Mouse (Mus musculus) hindbrain, postnatal 0 days (tissue): Measurements from ENCODE around the gene Farp1. TPM values are rescaled to one million over a fixed set of nuclear protein-coding genes. Genes with fewer than 3 reads are reported as not detected.

Experiments used
- ATAC-seq: fragments of 200-750 bp; cut with Nextera tagmentation; 2 replicates; pipeline ENCODE4 v1.8.0; 2017; ENCODE audit warnings: mild to moderate bottlenecking, moderate TSS enrichment, moderate library complexity
- DNase-seq: peaks from one replicate; pipeline ENCODE4 v3.0.0-alpha.2; 2015; ENCODE audit warnings: low spot score
- H3K27ac ChIP-seq: fragments of 300-500 bp; sonication (generic); 2 replicates; pipeline ENCODE4 v1.5.1; 2014; ENCODE audit warnings: mild to moderate bottlenecking
- H3K27me3 ChIP-seq: fragments of 300-500 bp; sonication (generic); 2 replicates; pipeline ENCODE4 v1.6.1; 2014; ENCODE audit warnings: low read length, mixed read lengths; ENCODE audit not compliant: insufficient read depth
- H3K36me3 ChIP-seq: fragments of 300-500 bp; sonication (generic); 2 replicates; pipeline ENCODE4 v1.6.1; 2014; ENCODE audit warnings: low read length, mixed read lengths; ENCODE audit not compliant: insufficient read depth
- H3K4me1 ChIP-seq: fragments of 300-500 bp; sonication (generic); 2 replicates; pipeline ENCODE4 v1.6.1; 2014; ENCODE audit warnings: antibody characterized with exemption, low read length, mixed read lengths; ENCODE audit not compliant: insufficient read depth
- H3K4me2 ChIP-seq: fragments of 300-500 bp; sonication (generic); 2 replicates; pipeline ENCODE4 v1.6.1; 2014; ENCODE audit warnings: low read depth, mild to moderate bottlenecking, low read length, moderate library complexity, mixed read lengths
- H3K4me3 ChIP-seq: fragments of 300-500 bp; sonication (generic); 2 replicates; pipeline ENCODE4 v1.5.1; 2014; ENCODE audit warnings: low read length
- H3K9ac ChIP-seq: fragments of 300-500 bp; sonication (generic); replicated peaks from 2 replicates; pipeline ENCODE4 v1.6.1; 2014; ENCODE audit warnings: mild to moderate bottlenecking, low read length, moderate library complexity, mixed read lengths
- H3K9me3 ChIP-seq: fragments of 300-500 bp; sonication (generic); 2 replicates; pipeline ENCODE4 v1.6.1; 2016; ENCODE audit warnings: low read length, mixed read lengths
- CTCF ChIP-seq: IDR thresholded peaks from 2 replicates; pipeline ENCODE4 v1.5.1; 2016; ENCODE audit warnings: antibody characterized with exemption, control low read depth, low read depth
- WGBS: fragments of 180-500 bp; shearing (Covaris S2); extraction: QIAGEN DNeasy Blood & Tissue Kit; methylation state at CpG from one replicate; pipeline ENCODE4 v1.1.7; 2014; 5-methylcytosine and 5-hydroxymethylcytosine counted together
- polyA plus RNA-seq: library from polyadenylated mRNA; unstranded; fragments of >200 nt; fragmentation: Nextera tagmentation; extraction: Ambion mirVana; gene quantifications from 2 replicates; pipeline ENCODE4 v1.2.1, GENCODE M21; 2015
- total RNA-seq: library from RNA; depleted of rRNA; stranded (reverse); fragments of >200 nt; gene quantifications from 2 replicates; pipeline ENCODE4 v1.2.3, GENCODE M21; 2014

The Farp1 gene
- total and polyA plus RNA-seq, 2 experiments from 2014 or later: 31.7 to 99.0 TPM

DNA sequence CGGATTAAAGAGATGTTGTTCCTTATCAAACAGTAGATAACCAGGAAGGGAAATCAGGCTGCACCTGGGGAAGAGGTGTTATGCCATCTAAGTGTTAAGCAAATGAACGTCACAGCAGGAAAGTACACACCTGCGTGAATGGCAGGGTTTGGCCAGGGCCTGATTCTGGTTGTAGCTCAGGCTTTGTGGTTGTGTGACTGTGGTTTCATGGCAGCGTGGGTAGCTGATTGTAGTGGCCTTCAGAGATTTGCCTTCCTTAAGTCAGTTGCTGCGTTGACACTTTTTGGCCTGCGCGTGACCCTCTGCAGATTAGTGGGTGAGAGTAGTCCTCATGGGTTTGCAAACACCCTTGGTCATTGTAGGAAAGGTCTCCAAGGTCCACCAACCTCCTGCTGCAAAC lies 111.2 kb downstream of the Farp1 start:
- Histone ChIP-seq H3K9ac (no peak overlapping the region), H3K36me3 (no peaks in the 10 kb centered on the region), H3K4me2 (no peak overlapping the region), H3K27me3 (no peaks in the 10 kb centered on the region), H3K9me3 (no peaks in the 10 kb centered on the region), H3K4me3 (no peak overlapping the region), H3K4me1 (peaks cover 21% of the 10 kb centered on the region), H3K27ac (no peak overlapping the region)
- DNase-seq (no peak), ATAC-seq (no peak)
- no peak for TF ChIP-seq CTCF
- WGBS: 67% methylated on average over 7 of the region's 7 CpGs

DNA sequence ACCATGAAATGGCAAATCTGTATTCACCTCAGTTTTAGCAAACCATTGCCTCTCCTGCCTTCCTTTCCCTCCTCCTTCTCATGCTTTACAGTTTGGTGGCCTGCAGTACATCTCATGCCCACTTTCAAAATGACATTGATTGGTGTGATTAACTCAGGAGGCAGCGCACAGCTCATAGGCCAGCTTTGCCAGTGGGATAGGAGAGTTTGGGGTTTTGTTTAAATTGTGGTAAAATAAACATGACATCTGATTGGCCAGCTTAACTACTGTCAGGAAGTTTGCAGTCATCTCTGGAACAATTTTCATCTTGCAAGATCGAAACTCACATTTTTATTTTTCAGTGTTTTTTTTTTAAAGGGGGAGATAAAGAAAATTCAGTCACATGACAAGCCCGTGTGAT lies 112.0 kb downstream of the Farp1 start:
- WGBS: 84% methylated on average over 3 of the region's 3 CpGs
- Histone ChIP-seq H3K27ac (no peak overlapping the region), H3K4me1 (peaks cover 28% of the 10 kb centered on the region), H3K27me3 (no peaks in the 10 kb centered on the region), H3K36me3 (no peaks in the 10 kb centered on the region), H3K4me2 (no peak overlapping the region), H3K9ac (no peak overlapping the region), H3K9me3 (no peaks in the 10 kb centered on the region), H3K4me3 (no peak overlapping the region)
- TF ChIP-seq CTCF: no peak
- no peak for ATAC-seq
- DNase-seq: no peak

DNA sequence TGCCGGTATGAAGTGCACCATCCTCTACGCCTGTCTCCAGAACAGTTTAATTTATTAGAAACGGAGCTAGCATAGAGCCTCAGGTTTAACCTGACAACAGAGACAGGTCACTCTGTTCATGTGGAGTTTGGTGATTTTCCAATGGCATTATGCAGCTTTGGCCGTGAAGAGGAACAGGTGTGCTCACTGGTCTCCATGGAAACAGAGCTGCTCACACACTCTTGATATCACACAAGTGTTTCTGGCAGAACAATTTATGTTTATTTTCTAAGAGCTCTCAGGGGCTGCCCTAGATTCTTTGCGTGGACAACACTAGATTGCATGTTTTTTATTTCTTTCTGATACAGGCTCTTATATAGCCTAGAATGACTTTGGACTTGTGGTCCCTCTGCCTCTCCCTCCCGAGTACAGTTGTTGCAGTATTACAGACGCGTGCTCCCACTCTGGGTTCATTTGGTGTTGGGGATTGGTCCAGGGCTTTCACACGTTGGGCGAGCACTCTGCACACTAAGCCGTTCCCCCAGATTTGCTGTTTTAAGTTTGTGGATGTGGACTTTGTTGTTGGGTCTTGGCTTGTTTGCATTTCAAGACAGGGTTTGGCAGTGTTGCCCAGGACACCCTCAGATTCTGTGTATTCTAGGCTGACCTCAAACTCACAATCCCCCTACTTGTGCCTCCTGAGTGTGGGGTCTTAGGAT lies 113.2 kb downstream of the Farp1 start:
- Histone ChIP-seq H3K9ac (no peak overlapping the region), H3K4me3 (no peak overlapping the region), H3K4me2 (no peak overlapping the region), H3K4me1 (peaks cover 28% of the 10 kb centered on the region), H3K9me3 (no peaks in the 10 kb centered on the region), H3K36me3 (no peaks in the 10 kb centered on the region), H3K27ac (no peak overlapping the region), H3K27me3 (no peaks in the 10 kb centered on the region)
- DNase-seq (peak; percentile 71), ATAC-seq (peak; percentile 21; the same call in 1 of the 2 replicates)
- WGBS: 67% methylated on average over 11 of the region's 11 CpGs
- no peak for TF ChIP-seq CTCF

DNA sequence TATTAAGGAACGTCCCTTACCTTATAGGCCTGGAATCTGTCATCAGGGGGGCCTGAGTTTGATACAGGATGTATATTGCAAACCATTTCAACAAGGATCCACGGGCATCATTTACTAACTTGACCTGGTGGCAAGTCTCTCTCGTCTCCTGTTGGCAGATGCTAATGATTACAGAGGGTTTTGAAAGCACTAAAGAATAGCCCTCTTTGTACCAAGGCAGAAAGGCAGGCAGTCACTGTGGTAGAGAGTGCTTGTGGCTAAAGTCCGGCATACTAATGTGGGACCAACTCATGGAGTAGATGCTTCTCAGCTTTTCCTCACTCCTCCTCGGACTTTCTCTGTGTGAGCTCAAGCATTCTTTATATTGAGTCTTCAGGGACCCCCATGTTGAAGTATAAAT lies 115.0 kb downstream of the Farp1 start:
- peak overlapping the region; percentile 32; the same call in 1 of the 2 replicates for H3K27ac ChIP-seq
- peaks cover 28% of the 10 kb centered on the region for H3K4me1 ChIP-seq
- no peaks in the 10 kb centered on the region for H3K9me3 ChIP-seq
- ATAC-seq (no peak), DNase-seq (no peak)
- no peaks in the 10 kb centered on the region for H3K36me3 ChIP-seq
- no peak for TF ChIP-seq CTCF
- no peak overlapping the region for H3K4me3 ChIP-seq
- no peaks in the 10 kb centered on the region for H3K27me3 ChIP-seq
- no peak overlapping the region for H3K4me2 ChIP-seq
- 54% methylated on average over 5 of the region's 5 CpGs for WGBS
- H3K9ac ChIP-seq: no peak overlapping the region

DNA sequence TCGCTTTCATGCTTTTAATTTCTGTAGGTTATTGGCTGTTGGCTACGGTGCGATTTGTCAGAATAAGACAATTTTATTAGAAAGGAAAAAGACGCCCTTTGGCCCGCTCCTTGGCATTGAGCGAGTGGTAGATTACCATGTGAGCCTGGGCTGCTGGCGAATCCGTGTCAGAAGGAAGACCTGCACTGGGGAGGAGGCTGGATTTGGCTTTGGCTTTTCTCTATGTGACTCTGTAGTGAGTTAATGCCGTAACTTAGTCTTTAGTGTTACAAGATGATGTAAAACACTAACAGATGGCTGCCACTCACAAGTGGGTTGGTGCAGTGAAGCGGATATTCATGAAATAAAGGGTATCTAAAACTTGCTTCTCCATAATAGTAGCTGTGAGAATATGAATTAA lies 116.8 kb downstream of the Farp1 start:
- no peak for TF ChIP-seq CTCF
- H3K9ac ChIP-seq: no peak overlapping the region
- H3K9me3 ChIP-seq: no peaks in the 10 kb centered on the region
- H3K4me1 ChIP-seq: peaks cover 24% of the 10 kb centered on the region
- H3K36me3 ChIP-seq: no peaks in the 10 kb centered on the region
- no peaks in the 10 kb centered on the region for H3K27me3 ChIP-seq
- H3K27ac ChIP-seq: no peak overlapping the region; the same call in 1 of the 2 replicates
- no peak overlapping the region for H3K4me3 ChIP-seq
- no peak overlapping the region for H3K4me2 ChIP-seq
- 70% methylated on average over 10 of the region's 10 CpGs for WGBS
- ATAC-seq (no peak), DNase-seq (no peak)

DNA sequence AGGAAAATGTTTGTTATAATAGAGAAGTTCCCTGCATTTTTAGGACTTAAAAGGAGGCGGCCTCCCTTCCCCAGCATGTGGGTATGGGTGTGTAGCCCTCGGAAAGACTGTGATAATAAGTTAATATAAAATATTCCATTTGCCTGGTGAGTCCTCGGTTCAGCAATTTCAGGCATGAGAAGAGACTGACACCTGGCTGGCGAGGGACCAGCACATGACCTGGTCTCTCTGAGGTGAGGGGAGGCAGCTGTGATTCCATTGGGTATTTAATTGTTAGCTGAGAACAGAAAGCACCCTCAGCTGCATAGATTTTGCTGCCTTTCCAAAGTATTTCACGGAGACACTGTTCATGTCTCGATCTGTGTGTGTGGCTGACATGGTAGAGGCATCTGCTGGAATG lies 117.8 kb downstream of the Farp1 start:
- H3K27me3 ChIP-seq: no peaks in the 10 kb centered on the region
- H3K27ac ChIP-seq: no peak overlapping the region
- H3K36me3 ChIP-seq: no peaks in the 10 kb centered on the region
- no peaks in the 10 kb centered on the region for H3K9me3 ChIP-seq
- no peak overlapping the region for H3K4me2 ChIP-seq
- 54% methylated on average over 6 of the region's 6 CpGs for WGBS
- H3K4me1 ChIP-seq: peaks cover 24% of the 10 kb centered on the region
- TF ChIP-seq CTCF: no peak
- DNase-seq (no peak), ATAC-seq (no peak)
- H3K9ac ChIP-seq: 0 out of 2 replicates have a peak overlapping the region, but pooled peaks have one; percentile 14
- H3K4me3 ChIP-seq: no peak overlapping the region

DNA sequence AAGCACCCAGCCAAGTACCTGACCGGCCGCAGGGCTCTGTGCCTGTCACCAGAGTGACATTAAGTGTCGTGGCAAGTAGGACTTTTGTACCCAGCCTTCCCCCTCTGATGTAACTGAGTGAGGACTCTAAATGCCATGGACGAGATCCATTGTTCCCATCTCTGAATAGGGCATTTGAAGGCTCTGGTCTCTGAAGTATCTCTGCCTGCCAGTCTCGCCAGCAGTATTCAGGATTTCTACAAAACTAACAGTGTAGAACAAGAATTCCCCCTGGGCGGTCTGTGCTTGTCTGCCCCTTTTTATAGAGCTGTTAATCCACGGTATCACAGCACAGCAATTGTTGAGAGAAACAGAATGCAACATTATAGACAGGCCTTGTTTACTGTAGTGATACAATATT lies 118.3 kb downstream of the Farp1 start:
- peak; percentile 52 for ATAC-seq
- Histone ChIP-seq H3K36me3 (no peaks in the 10 kb centered on the region), H3K9me3 (no peaks in the 10 kb centered on the region), H3K4me1 (peaks cover 21% of the 10 kb centered on the region), H3K4me2 (no peak overlapping the region), H3K27ac (no peak overlapping the region), H3K4me3 (no peak overlapping the region), H3K27me3 (no peaks in the 10 kb centered on the region), H3K9ac (0 out of 2 replicates have a peak overlapping the region, but pooled peaks have one; percentile 14)
- TF ChIP-seq CTCF: no peak
- DNase-seq: peak; percentile 68
- WGBS: 22% methylated on average over 7 of the region's 7 CpGs
